Mouse (Mus musculus): ENCODE data around the gene Sp110.
"Not testable (repeated sequence)": the region's sequence is repeated elsewhere in the genome, so short reads cannot be mapped to it uniquely, and the experiment has no call there.

Sp110 gene

DNA sequence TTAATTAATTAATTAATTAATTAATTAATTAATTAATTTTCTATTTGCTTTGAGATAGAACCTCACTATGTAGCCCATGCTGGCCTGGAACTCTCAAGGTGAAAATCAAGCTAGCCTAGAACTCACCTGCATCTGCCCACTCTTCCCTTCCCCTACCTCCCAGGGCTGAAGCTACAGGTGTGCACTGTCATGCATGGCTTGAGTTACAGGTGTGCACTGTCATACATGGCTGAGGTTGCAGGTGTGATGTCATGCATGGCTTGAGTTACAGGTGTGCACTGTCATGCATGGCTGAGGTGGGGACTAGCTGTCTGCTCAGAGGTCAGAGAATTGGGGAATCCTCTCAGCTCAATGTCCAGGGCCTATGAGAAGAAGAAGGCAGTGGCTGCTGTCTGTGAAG, 52.2 kb downstream of the Sp110 start:
- DNase-seq, result not testable (repeated sequence)

DNA sequence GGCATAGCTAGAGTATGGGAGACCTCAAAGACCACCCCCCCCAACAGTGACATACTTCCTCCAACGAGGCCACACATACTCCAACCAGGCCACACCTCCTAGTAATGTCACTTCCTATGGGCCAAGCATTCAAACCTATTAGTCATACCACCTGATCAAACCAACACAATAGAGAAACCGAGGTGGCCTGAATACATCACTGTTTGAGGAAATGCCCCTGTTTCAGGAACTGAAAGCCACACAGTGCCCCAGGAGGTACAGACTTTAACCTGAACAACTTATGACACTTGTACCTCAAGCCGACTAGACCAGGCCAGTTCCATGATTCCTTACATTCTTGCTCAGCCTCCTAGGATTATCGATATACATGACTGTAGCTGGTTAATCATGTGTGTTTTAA, 54.8 kb downstream of the Sp110 start:
- DNase-seq, result not testable (repeated sequence)

DNA sequence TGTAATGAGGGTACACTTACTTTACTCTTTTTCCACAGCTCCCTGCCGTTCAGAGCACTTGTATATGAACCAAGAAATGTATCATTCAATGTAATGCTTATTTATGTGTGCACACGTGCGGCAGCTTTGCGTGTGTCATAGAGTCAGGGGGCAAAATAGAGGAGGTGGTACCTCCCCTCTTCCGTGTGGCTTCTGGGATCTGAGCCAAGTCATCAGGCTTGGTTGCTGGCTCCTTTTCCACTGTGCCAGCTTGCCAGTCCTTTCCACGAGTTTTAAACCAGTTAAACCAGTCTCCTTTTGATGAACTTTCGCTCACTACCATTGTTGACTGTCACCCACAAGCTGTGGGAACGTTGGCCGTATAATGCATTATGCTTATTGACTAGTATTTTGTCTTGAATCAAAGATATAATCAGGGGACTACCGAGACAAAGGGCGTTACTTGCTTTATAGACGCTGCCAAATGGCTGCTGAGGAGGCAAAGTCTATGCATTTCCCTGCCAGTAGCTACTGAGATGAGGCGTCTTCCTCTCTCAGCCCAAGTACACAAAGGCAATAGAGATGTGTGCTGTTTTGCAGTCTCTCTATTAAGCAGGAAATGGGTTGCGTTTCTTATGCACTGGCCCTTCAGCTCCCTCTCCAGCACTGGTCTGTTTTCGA, 70.0 kb downstream of the Sp110 start:
- DNase-seq, result not testable (repeated sequence)
